Mouse (Mus musculus) midbrain, embryonic 11.5 days (tissue): ENCODE results near the gene Rimklb. TPM values are rescaled to one million over a fixed set of nuclear protein-coding genes. Genes with fewer than 3 reads are reported as not detected.
"Not testable (repeated sequence)": the region's sequence is repeated elsewhere in the genome, so short reads cannot be mapped to it uniquely, and the experiment has no call there.

Source experiments
- ATAC-seq: fragments of 200-750 bp; cut with Nextera tagmentation; 2 replicates; pipeline ENCODE4 v1.8.0; 2017; ENCODE audit warnings: moderate TSS enrichment, moderate library complexity; ENCODE audit not compliant: low FRiP score
- DNase-seq: peaks from one replicate; pipeline ENCODE4 v3.0.0; 2015; ENCODE audit warnings: low spot score; ENCODE audit errors: missing footprints
- H3K27ac ChIP-seq: fragments of 300-500 bp; sonication (generic); 2 replicates; pipeline ENCODE4 v1.5.1; 2014; ENCODE audit warnings: low read depth, low read length
- H3K27me3 ChIP-seq: fragments of 300-500 bp; sonication (generic); 2 replicates; pipeline ENCODE4 v1.6.1; 2014; ENCODE audit warnings: mild to moderate bottlenecking, low read length, moderate library complexity, mixed read lengths; ENCODE audit not compliant: control insufficient read depth, insufficient read depth
- H3K36me3 ChIP-seq: fragments of 300-500 bp; sonication (generic); 2 replicates; pipeline ENCODE4 v1.6.1; 2014; ENCODE audit warnings: mild to moderate bottlenecking, low read length, moderate library complexity, mixed read lengths; ENCODE audit not compliant: control insufficient read depth, insufficient read depth
- H3K4me1 ChIP-seq: fragments of 300-500 bp; sonication (generic); 2 replicates; pipeline ENCODE4 v1.6.1; 2014; ENCODE audit warnings: low read length; ENCODE audit not compliant: control insufficient read depth, insufficient read depth
- H3K4me2 ChIP-seq: fragments of 300-500 bp; sonication (generic); 2 replicates; pipeline ENCODE4 v1.6.1; 2014; ENCODE audit warnings: mild to moderate bottlenecking, moderate library complexity
- H3K4me3 ChIP-seq: fragments of 300-500 bp; sonication (generic); 2 replicates; pipeline ENCODE4 v1.5.1; 2014; ENCODE audit warnings: low read depth, low read length
- H3K9ac ChIP-seq: fragments of 300-500 bp; sonication (generic); 2 replicates; pipeline ENCODE4 v1.6.1; 2014; ENCODE audit warnings: low read length
- H3K9me3 ChIP-seq: fragments of 300-500 bp; sonication (generic); 2 replicates; pipeline ENCODE4 v1.6.1; 2016; ENCODE audit warnings: low read length; ENCODE audit not compliant: control insufficient read depth
- WGBS: fragments of 180-500 bp; shearing (Covaris S2); extraction: QIAGEN DNeasy Blood & Tissue Kit; methylation state at CpG from one replicate; pipeline ENCODE4 v1.1.7; 2014; 5-methylcytosine and 5-hydroxymethylcytosine counted together
- polyA plus RNA-seq: library from polyadenylated mRNA; unstranded; fragments of >200 nt; fragmentation: Nextera tagmentation; extraction: Ambion mirVana; gene quantifications from 2 replicates; pipeline ENCODE4 v1.2.1, GENCODE M21; 2014

Gene Rimklb
- polyA plus RNA-seq, 1 experiment from 2014 or later = 67.4 TPM

DNA sequence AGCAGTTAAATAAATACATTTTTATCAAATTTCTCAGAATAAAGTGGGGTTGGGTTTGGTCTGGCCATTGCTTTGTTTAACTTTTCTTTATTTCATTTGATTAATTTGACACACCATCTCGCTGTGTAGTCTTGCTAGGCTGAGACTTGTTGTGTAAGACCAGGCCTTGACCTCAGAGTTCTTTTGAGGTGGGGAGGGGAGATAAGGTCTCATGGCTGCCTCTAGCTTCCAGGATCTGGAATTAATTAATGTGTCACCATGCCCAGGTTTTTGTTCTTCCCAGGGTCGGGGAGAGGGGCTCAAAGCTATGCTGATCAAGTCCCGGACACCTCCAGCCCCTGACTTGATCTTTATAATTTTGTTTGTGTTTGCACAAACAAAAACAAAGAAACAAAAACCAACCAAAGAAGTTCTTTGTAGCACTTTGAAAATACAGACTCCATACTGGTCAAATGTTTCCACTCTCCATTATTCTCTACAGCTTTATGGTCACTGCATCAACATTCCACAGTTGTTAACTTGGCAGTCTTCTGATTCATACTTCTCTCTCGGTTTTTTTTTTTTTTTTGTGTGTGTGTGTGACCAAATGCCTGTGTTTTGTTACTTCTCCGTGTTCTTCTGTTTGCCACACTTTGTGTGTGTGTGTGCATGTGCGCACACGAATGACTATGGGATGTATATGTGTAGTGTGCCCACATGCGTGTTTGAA lies 33.1 kb upstream of the Rimklb start:
- Histone ChIP-seq H3K36me3 (no peaks in the 10 kb centered on the region), H3K27me3 (no peaks in the 10 kb centered on the region), H3K9ac (no peak overlapping the region), H3K27ac (no peak overlapping the region), H3K4me1 (peaks cover 2% of the 10 kb centered on the region; the same call in 1 of the 2 replicates), H3K4me2 (no peak overlapping the region), H3K4me3 (no peak overlapping the region), H3K9me3 (no peaks in the 10 kb centered on the region)
- ATAC-seq = no peak
- 75% methylated on average over 8 of the region's 8 CpGs for WGBS
- no peak for DNase-seq

DNA sequence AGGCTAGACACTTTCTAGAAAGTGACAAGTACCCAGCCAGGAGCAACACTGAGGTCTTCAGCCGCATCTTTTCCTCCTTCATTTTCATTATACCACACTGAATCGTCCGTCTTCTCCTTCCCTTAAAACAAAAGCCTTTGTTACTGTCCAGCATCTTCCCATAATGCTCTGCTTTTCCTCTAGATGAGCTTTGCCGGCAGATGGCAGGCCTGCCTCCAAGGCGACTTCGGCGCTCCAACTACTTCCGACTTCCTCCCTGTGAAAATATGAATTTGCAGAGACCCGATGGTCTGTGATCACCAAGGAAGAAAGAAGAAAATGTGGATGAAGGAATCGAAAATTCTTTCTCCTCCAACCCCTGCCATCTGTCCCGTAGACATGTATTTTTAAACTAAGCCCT lies 29.6 kb upstream of the Rimklb start:
- no peak for ATAC-seq
- no peak overlapping the region for H3K4me2 ChIP-seq
- no peak overlapping the region for H3K27ac ChIP-seq
- no peaks in the 10 kb centered on the region for H3K27me3 ChIP-seq
- no peak for DNase-seq
- no peaks in the 10 kb centered on the region for H3K9me3 ChIP-seq
- 87% methylated on average over 11 of the region's 11 CpGs for WGBS
- H3K4me1 ChIP-seq = peaks cover 2% of the 10 kb centered on the region; the same call in 1 of the 2 replicates
- H3K4me3 ChIP-seq = no peak overlapping the region
- H3K9ac ChIP-seq = no peak overlapping the region
- H3K36me3 ChIP-seq = no peaks in the 10 kb centered on the region

DNA sequence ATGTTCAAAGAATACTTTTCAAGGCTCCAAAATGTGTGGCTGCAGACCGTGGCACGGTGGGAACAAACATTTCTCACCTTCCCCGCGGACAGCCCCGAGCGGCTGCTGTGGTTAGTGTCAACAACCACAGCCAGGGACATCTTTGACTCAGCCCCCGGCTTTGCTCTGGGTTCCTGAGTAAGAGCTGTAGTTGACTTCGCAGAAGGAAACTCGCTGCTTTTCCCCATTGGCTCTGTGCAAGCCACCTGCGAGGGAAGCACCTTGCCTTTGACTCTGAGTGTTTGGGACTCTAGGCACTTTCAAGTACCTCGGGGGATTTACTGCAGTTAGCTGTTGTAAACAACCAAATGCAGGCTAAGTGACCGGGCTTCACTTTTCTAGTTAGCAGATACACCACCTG lies 29.0 kb upstream of the Rimklb start:
- Histone ChIP-seq H3K9me3 (no peaks in the 10 kb centered on the region), H3K36me3 (no peaks in the 10 kb centered on the region), H3K4me3 (no peak overlapping the region), H3K27me3 (no peaks in the 10 kb centered on the region), H3K4me1 (no peaks in the 10 kb centered on the region), H3K4me2 (no peak overlapping the region), H3K27ac (no peak overlapping the region), H3K9ac (no peak overlapping the region)
- WGBS = 64% methylated on average over 12 of the region's 12 CpGs
- DNase-seq = no peak
- no peak for ATAC-seq

DNA sequence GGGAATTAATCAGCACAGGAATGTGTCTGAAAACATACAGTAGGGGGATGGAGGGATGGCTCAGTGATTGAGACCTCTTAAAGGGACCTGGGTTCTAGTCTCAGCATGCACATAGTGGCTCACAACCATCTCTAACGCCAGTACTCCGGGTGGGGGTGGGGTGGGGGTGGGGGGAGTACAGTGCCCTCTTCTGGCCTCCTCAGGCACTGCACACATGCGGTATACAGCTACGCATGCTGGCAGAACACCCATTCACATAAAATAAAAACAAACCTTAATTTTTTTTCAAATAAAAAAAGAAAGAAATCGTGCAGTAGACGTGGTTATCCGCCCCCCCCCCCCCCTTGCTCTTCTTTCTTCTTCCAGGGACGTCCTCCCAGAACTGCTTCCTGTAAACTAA lies 24.7 kb upstream of the Rimklb start:
- H3K4me2 ChIP-seq = no peak overlapping the region
- H3K4me3 ChIP-seq = no peak overlapping the region
- H3K27ac ChIP-seq = no peak overlapping the region
- no peak overlapping the region for H3K9ac ChIP-seq
- no peak for ATAC-seq
- H3K4me1 ChIP-seq = no peaks in the 10 kb centered on the region
- H3K27me3 ChIP-seq = no peaks in the 10 kb centered on the region
- no peaks in the 10 kb centered on the region for H3K36me3 ChIP-seq
- H3K9me3 ChIP-seq = no peaks in the 10 kb centered on the region
- WGBS = 81% methylated on average over 8 of the region's 8 CpGs
- no peak for DNase-seq

DNA sequence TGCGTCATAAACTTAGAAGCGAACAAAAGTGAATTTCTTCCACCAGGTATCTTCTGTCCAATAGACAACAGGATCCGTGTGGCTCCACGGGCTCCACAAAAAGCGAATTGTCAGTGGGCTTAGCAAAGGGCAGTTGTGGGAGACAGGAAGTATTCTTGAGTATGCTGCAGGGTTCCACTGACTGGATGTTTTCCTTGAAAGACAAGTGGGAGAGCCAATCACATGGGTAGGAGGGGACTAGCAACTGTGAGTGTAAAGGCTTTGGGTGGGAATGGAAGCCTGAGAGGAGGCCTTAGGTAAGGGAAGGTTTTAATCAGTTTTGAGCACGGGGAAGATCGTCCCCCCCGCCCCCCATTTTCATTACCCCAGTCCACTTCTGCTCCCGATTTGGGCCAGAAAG lies 24.0 kb upstream of the Rimklb start:
- H3K4me1 ChIP-seq = no peaks in the 10 kb centered on the region
- H3K36me3 ChIP-seq = no peaks in the 10 kb centered on the region
- WGBS = 76% methylated on average over 9 of the region's 9 CpGs
- no peaks in the 10 kb centered on the region for H3K9me3 ChIP-seq
- no peak overlapping the region; the same call in 1 of the 2 replicates for H3K9ac ChIP-seq
- H3K4me3 ChIP-seq = no peak overlapping the region
- peak; percentile 85 for ATAC-seq
- H3K4me2 ChIP-seq = no peak overlapping the region
- DNase-seq = no peak
- H3K27me3 ChIP-seq = no peaks in the 10 kb centered on the region
- no peak overlapping the region for H3K27ac ChIP-seq

DNA sequence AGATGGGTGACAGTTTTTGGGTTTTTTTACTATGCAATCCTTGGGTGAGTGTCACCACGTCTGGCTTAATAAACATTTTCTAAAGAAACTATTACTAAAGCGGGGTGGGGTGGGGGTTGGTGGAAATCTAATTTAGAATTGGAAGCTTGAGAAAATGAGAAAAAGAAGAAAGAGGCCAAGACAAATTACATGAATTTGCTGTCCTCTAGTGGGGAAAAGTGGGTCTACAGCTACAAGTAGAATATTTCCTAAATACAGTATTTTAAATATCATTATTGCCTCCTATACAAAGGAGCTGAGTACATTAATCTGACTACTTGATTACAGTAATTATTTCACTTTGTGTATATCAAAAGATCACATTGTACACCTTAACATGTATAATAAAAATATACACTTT lies 20.8 kb upstream of the Rimklb start:
- Histone ChIP-seq H3K9me3 (no peaks in the 10 kb centered on the region), H3K27me3 (no peaks in the 10 kb centered on the region), H3K4me2 (no peak overlapping the region), H3K4me3 (no peak overlapping the region), H3K4me1 (no peaks in the 10 kb centered on the region), H3K36me3 (no peaks in the 10 kb centered on the region), H3K9ac (no peak overlapping the region), H3K27ac (no peak overlapping the region)
- DNase-seq (peak; percentile 91), ATAC-seq (no peak)
- WGBS = 46% methylated on average over 2 of the region's 2 CpGs

DNA sequence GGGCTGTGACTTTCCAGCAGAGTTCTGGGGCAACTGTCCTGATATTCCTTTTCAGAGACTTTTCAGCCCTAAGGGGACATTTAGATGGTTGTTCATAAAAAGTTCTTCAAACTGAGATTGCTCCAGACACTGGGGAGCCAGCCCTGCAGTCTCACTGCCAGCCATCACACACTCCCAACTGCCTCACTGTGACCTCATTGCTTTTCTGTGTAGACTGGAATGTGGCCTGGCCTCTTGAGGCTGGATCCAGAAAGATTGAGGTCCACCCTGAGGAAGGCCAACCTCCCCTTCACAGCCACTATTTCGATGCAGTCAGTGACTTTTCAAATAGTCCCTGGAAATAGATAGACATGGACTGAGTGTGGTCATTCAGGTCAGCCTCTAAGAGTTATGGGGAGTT lies 19.1 kb upstream of the Rimklb start:
- WGBS = 80% methylated on average over 1 of the region's 1 CpGs

DNA sequence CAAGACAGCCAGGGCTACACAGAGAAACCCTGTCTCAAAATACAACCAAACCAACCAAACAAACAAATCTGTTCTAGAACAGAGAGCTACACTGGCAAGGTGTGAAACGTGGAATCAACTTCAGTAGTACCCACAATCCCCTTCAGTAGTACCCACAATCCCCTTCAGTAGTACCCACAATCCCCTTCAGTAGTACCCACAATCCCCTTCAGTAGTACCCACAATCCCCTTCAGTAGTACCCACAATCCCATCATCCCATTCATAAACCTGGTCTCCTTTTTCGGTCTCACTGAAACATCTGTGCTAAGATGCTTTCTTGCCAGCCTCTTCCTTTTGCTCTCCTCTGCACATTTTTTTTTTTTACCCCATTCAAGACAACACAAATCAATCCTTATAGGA lies 17.2 kb upstream of the Rimklb start:
- not testable (repeated sequence) for H3K4me3 ChIP-seq, ATAC-seq, DNase-seq, H3K9ac ChIP-seq, H3K27ac ChIP-seq, H3K9me3 ChIP-seq, H3K4me2 ChIP-seq, H3K36me3 ChIP-seq, H3K27me3 ChIP-seq, H3K4me1 ChIP-seq
- 90% methylated on average over 2 of the region's 2 CpGs for WGBS

More for the DNA sequence above, 19.1 kb upstream of the Rimklb start:
- no peaks in the 10 kb centered on the region for H3K36me3 ChIP-seq
- no peak overlapping the region for H3K27ac ChIP-seq
- H3K9ac ChIP-seq = no peak overlapping the region
- H3K4me2 ChIP-seq = no peak overlapping the region
- ATAC-seq (no peak), DNase-seq (no peak)
- no peaks in the 10 kb centered on the region for H3K27me3 ChIP-seq
- no peak overlapping the region for H3K4me3 ChIP-seq
- no peaks in the 10 kb centered on the region for H3K4me1 ChIP-seq
- no peaks in the 10 kb centered on the region for H3K9me3 ChIP-seq

DNA sequence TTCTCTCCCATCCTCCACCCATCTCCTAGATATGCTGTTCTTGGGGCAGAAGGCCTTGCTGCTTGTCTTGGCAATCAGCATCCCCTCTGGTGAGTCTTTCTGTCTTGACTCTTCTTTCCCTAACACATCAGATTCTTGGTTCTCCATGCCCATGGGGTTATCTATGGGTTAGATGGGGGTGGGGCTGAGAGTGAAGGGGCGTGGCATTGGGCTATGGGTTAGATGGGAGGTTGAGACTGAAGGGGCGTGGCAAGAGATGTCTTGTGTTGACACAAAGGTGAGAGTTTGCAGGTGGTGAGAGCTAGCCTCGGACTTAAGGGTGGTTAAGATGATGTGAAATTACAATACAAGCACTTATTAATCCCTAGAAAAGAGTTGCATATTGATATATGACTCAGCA lies 15.8 kb upstream of the Rimklb start:
- no peak overlapping the region for H3K27ac ChIP-seq
- no peaks in the 10 kb centered on the region for H3K9me3 ChIP-seq
- H3K4me3 ChIP-seq = no peak overlapping the region
- H3K27me3 ChIP-seq = no peaks in the 10 kb centered on the region
- no peak for DNase-seq
- H3K4me1 ChIP-seq = no peaks in the 10 kb centered on the region
- 78% methylated on average over 3 of the region's 3 CpGs for WGBS
- H3K36me3 ChIP-seq = no peaks in the 10 kb centered on the region
- H3K4me2 ChIP-seq = no peak overlapping the region
- no peak for ATAC-seq
- H3K9ac ChIP-seq = no peak overlapping the region
